Mouse (Mus musculus): ENCODE measurements at regions not wholly inside any gene's neighbourhood (a gene's known extent, or its start where the extent isn't known, plus 50 kb on each side); places are given as distances from the start of the nearest gene placed in this dataset.

GRCm38 (mm10) chr10:37409749-37410148 lies 271.0 kb upstream of the Marcks start:
- H3K4me3 ChIP-seq (replicated peaks in 1 of 3; ENCODE audit: low read depth in 2 of 3, low read length in 2 of 3, poor library complexity in 1 of 3) = no peak overlapping the region
- no peaks in the 10 kb centered on the region for H3K27me3 ChIP-seq (replicated peaks)
- dilution Hi-C loops (cut with MboI; ENCODE audit: extremely low pct_ligation_motif_present, extremely low pct_unique_long_range_greater_than_20kb, low sequenced_read_pairs) (no loop called here), in situ Hi-C loops (cut with MboI; ENCODE audit: low pct_ligation_motif_present, low pct_unique_long_range_greater_than_20kb, low sequenced_read_pairs) (no loop called here)
- H3K36me3 ChIP-seq (replicated peaks in 1 of 2; ENCODE audit: control insufficient read depth in 1 of 2, insufficient read depth in 1 of 2, low read length in 1 of 2) = no peaks in the 10 kb centered on the region
- H3K4me1 ChIP-seq (ENCODE audit: control insufficient read depth in 1 of 2, insufficient read depth in 2 of 2) = no peaks in the 10 kb centered on the region
- H3K79me2 ChIP-seq (replicated peaks; ENCODE audit: control insufficient read depth, extremely low read depth, insufficient read depth, poor library complexity, severe bottlenecking) = no peaks in the 10 kb centered on the region
- TF ChIP-seq NELFE (IDR thresholded peaks at IDR 0.05; ENCODE audit: low read depth, low read length) (no peak), ETS1 (conservative IDR thresholded peaks at IDR 0.05; ENCODE audit: low read depth, low read length) (no peak), RCOR1 (conservative IDR thresholded peaks at IDR 0.05; ENCODE audit: low read depth, low read length) (no peak), MXI1 (IDR thresholded peaks at IDR 0.05; ENCODE audit: low read depth, low read length) (no peak), ZC3H11A (IDR thresholded peaks at IDR 0.05; ENCODE audit: low read depth, low read length) (no peak), POLR2AphosphoS2 (IDR thresholded peaks at IDR 0.05; ENCODE audit: low read depth, low read length) (no peak), HCFC1 (IDR thresholded peaks at IDR 0.05; ENCODE audit: low read depth, low read length) (no peak)
- H3K27ac ChIP-seq (ENCODE audit: insufficient read depth, low read depth) = no peak overlapping the region
- no peaks in the 10 kb centered on the region for H3K9me3 ChIP-seq (replicated peaks; ENCODE audit: low read length)
- no peak overlapping the region for H3K9ac ChIP-seq (ENCODE audit: insufficient read depth, low read depth)
- H3K4me2 ChIP-seq (ENCODE audit: insufficient read depth, low read depth, poor library complexity, severe bottlenecking) = no peak overlapping the region
- no peak for DNase-seq (ENCODE audit: extremely low read depth)

- TF ChIP-seq MAFK (IDR thresholded peaks at IDR 0.05; ENCODE audit: insufficient replicate concordance, low read length) (no peak), MEF2A (IDR thresholded peaks at IDR 0.05; ENCODE audit: borderline replicate concordance, low read depth, low read length) (no peak), ELF1 (IDR thresholded peaks at IDR 0.05; ENCODE audit: low read depth, low read length) (no peak), ZMIZ1 (IDR thresholded peaks at IDR 0.05; ENCODE audit: low read depth, low read length) (no peak), RAD21 (IDR thresholded peaks at IDR 0.05; ENCODE audit: low read depth, low read length) (no peak), E2F4 (IDR thresholded peaks at IDR 0.05; ENCODE audit: insufficient replicate concordance, low read depth, low read length) (no peak), SMC3 (IDR thresholded peaks at IDR 0.05; ENCODE audit: low read depth, low read length) (no peak), CTCF (conservative IDR thresholded peaks at IDR 0.05 in 1 of 2, IDR thresholded peaks at IDR 0.05 in 1 of 2; ENCODE audit: low read depth in 2 of 2, low read length in 2 of 2) (no peak), CHD2 (IDR thresholded peaks at IDR 0.05; ENCODE audit: low read length) (no peak), EP300 (IDR thresholded peaks at IDR 0.05; ENCODE audit: low read length) (no peak)
- H3K4me2 ChIP-seq (ENCODE audit: insufficient read depth, low read depth, poor library complexity, severe bottlenecking) = no peak overlapping the region
- H3K9ac ChIP-seq (ENCODE audit: insufficient read depth, low read depth) = no peak overlapping the region
- no peaks in the 10 kb centered on the region for H3K79me2 ChIP-seq (replicated peaks; ENCODE audit: control insufficient read depth, extremely low read depth, insufficient read depth, poor library complexity, severe bottlenecking)
- DNase-seq (ENCODE audit: extremely low read depth) = no peak
- H3K36me3 ChIP-seq (replicated peaks in 1 of 2; ENCODE audit: control insufficient read depth in 1 of 2, insufficient read depth in 1 of 2, low read length in 1 of 2) = no peaks in the 10 kb centered on the region
- no peaks in the 10 kb centered on the region for H3K4me1 ChIP-seq (ENCODE audit: control insufficient read depth in 1 of 2, insufficient read depth in 2 of 2)
- in situ Hi-C loops (cut with MboI; ENCODE audit: low pct_ligation_motif_present, low pct_unique_long_range_greater_than_20kb, low sequenced_read_pairs) = no loop called here
- H3K27me3 ChIP-seq (replicated peaks) = no peaks in the 10 kb centered on the region
- H3K4me3 ChIP-seq (replicated peaks in 1 of 3; ENCODE audit: low read depth in 2 of 3, low read length in 2 of 3, poor library complexity in 1 of 3) = no peak overlapping the region
- no peaks in the 10 kb centered on the region for H3K9me3 ChIP-seq (replicated peaks; ENCODE audit: low read length)
- H3K27ac ChIP-seq (ENCODE audit: insufficient read depth, low read depth) = no peak overlapping the region
- dilution Hi-C loops (cut with MboI; ENCODE audit: extremely low pct_ligation_motif_present, extremely low pct_unique_long_range_greater_than_20kb, low sequenced_read_pairs) = no loop called here
Measured at GRCm38 (mm10) chr10:37407487-37407886, 268.8 kb upstream of the Marcks start.

Data from CH12.LX (cell line).